Mouse (Mus musculus): ENCODE results near the gene Btbd17. TPM values are rescaled to one million over a fixed set of nuclear protein-coding genes. Genes with fewer than 3 reads are reported as not detected.

Btbd17 gene
- 0.96 TPM for polyA plus RNA-seq (2017; shearing (Covaris generic))

DNA sequence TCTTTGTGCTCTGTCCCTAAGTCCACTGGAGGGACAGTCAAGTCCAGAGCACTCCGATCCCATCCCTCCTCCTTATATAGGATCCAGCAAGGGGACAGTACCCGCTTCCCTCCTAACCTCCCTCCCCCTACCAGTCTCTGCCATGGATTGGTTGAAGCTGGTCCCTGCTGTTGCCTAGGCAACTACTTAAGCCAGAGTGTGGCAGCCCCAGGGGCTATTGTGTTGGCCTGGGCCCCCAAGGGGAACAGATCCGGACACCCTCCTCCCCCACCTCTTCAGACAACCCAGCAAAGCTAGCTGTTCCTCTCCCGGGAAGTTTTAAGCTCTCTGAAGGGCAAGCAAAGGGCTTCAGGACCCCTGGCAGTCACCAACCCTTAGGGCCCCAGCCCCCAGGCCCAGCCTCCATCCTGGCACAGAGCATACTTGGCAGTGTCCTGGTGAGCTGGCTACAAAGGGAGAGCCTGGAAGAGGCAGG lies at the start of gene Btbd17:
TSS of gene Btbd17 (minus strand) at position 98 of the 475 bp plus-strand sequence.

DNA sequence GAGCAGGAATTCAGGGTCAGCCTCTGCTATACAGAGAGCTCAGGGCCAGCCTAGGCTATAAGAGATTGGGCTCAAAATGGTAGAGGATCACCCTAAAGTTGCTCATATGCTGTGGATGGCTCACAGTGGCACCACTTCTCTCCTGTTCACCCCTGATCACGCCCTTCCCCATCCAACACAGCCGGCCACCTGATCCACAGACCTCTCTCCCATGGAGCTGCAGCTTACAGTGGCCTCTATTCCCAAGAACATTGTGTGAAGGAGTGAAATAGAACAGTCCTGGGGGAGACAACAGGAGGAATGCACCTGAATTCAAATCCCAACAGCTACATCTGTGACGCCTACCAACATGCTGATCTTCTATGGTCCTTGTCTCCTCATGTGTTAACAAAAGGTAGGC lies 2.9 kb upstream of the Btbd17 start, which contains the start of gene Gpr142:
TSS of gene Gpr142 (plus strand) at position 301 of the 400 bp plus-strand sequence.

GRCm38 (mm10) chr11:114764820-114765818 lies 30.6 kb downstream of the Btbd17 start, which contains the start of gene Kif19a:
Gene Kif19a, plus strand, starts transcription at chr11:114765388.

Other genes with a start within 250 kb of the Btbd17 start
- 507 TPM for gene Rpl38, start 127.4 kb downstream of the Btbd17 start, polyA plus RNA-seq (2017; shearing (Covaris generic))
- 1.0 TPM for gene Ttyh2, start 120.5 kb downstream of the Btbd17 start, polyA plus RNA-seq (2017; shearing (Covaris generic))
- 0.23 TPM for gene Dnaic2, start 68.5 kb downstream of the Btbd17 start, polyA plus RNA-seq (2017; shearing (Covaris generic))
- gene Kif19a, start 30.6 kb downstream of the Btbd17 start, polyA plus RNA-seq (2017; shearing (Covaris generic)) = not detected
- not detected for gene Gpr142, start 3.0 kb upstream of the Btbd17 start, polyA plus RNA-seq (2017; shearing (Covaris generic))
- gene Gprc5c, start 55.2 kb upstream of the Btbd17 start, polyA plus RNA-seq (2017; shearing (Covaris generic)) = 0.34 TPM
- not detected for gene Cd300a, start 94.1 kb upstream of the Btbd17 start, polyA plus RNA-seq (2017; shearing (Covaris generic))
- gene Cd300lb, start 138.4 kb upstream of the Btbd17 start, polyA plus RNA-seq (2017; shearing (Covaris generic)) = not detected
- gene Cd300c, start 173.2 kb upstream of the Btbd17 start, polyA plus RNA-seq (2017; shearing (Covaris generic)) = not detected
- gene Cd300ld, start 194.0 kb upstream of the Btbd17 start, polyA plus RNA-seq (2017; shearing (Covaris generic)) = not detected
- gene Cd300c2, start 205.9 kb upstream of the Btbd17 start, polyA plus RNA-seq (2017; shearing (Covaris generic)) = not detected
- gene Cd300ld2, start 220.2 kb upstream of the Btbd17 start, polyA plus RNA-seq (2017; shearing (Covaris generic)) = not detected
- not detected for gene Cd300ld4, start 231.1 kb upstream of the Btbd17 start, polyA plus RNA-seq (2017; shearing (Covaris generic))
- not detected for gene Cd300ld5, start 241.8 kb upstream of the Btbd17 start, polyA plus RNA-seq (2017; shearing (Covaris generic))

All from effector memory CD4-positive, alpha-beta T cell, adult 7 months (primary cell).